Mouse (Mus musculus): ENCODE measurements around the gene Pam16.

GRCm38 (mm10) chr16:4661605-4662004 is 36.8 kb upstream of the Pam16 start:
- TF ChIP-seq CTCF (IDR thresholded peaks at IDR 0.05; ENCODE audit: borderline replicate concordance, insufficient read depth, low read depth, low read length) (no peak), POLR2A (IDR thresholded peaks at IDR 0.05; ENCODE audit: borderline replicate concordance, insufficient read depth, low read length) (no peak)

Data from cerebellum, adult 2 months (tissue).